Mouse (Mus musculus) hindbrain, embryonic 16.5 days (tissue): ENCODE data around the gene Me3. TPM values are rescaled to one million over a fixed set of nuclear protein-coding genes. Genes with fewer than 3 reads are reported as not detected.

Source experiments
- ATAC-seq: fragments of 200-750 bp; cut with Nextera tagmentation; 2 replicates; pipeline ENCODE4 v1.8.0; 2017; ENCODE audit warnings: moderate TSS enrichment, moderate library complexity
- H3K27ac ChIP-seq: fragments of 300-500 bp; sonication (generic); 2 replicates; pipeline ENCODE4 v1.5.1; 2014; ENCODE audit warnings: low read depth, mild to moderate bottlenecking, control low read depth, low read length, moderate library complexity
- H3K27me3 ChIP-seq: fragments of 300-500 bp; sonication (generic); replicated peaks from 2 replicates; pipeline ENCODE4 v1.6.1; 2014; ENCODE audit warnings: low read length; ENCODE audit not compliant: control insufficient read depth, insufficient read depth
- H3K36me3 ChIP-seq: fragments of 300-500 bp; sonication (generic); 2 replicates; pipeline ENCODE4 v1.6.1; 2014; ENCODE audit warnings: mild to moderate bottlenecking, low read length, moderate library complexity, mixed read lengths; ENCODE audit not compliant: control insufficient read depth, insufficient read depth
- H3K4me1 ChIP-seq: fragments of 300-500 bp; sonication (generic); 2 replicates; pipeline ENCODE4 v1.6.1; 2014; ENCODE audit warnings: low read depth, low read length; ENCODE audit not compliant: control insufficient read depth, insufficient read depth
- H3K4me2 ChIP-seq: fragments of 300-500 bp; sonication (generic); 2 replicates; pipeline ENCODE4 v1.6.1; 2014; ENCODE audit warnings: mild to moderate bottlenecking, low read length, control low read depth, moderate library complexity
- H3K4me3 ChIP-seq: fragments of 300-500 bp; sonication (generic); 2 replicates; pipeline ENCODE4 v1.5.1; 2014; ENCODE audit warnings: mild to moderate bottlenecking, low read length, control low read depth, moderate library complexity
- H3K9ac ChIP-seq: fragments of 300-500 bp; sonication (generic); 2 replicates; pipeline ENCODE4 v1.6.1; 2014; ENCODE audit warnings: low read depth, mild to moderate bottlenecking, control low read depth, low read length, moderate library complexity
- H3K9me3 ChIP-seq: fragments of 300-500 bp; sonication (generic); 2 replicates; pipeline ENCODE4 v1.6.1; 2014; ENCODE audit warnings: mild to moderate bottlenecking, low read length, moderate library complexity; ENCODE audit not compliant: control insufficient read depth
- WGBS: fragments of 180-500 bp; shearing (Covaris S2); extraction: QIAGEN DNeasy Blood & Tissue Kit; methylation state at CpG from one replicate; pipeline ENCODE4 v1.1.7; 2014; 5-methylcytosine and 5-hydroxymethylcytosine counted together
- polyA plus RNA-seq: library from polyadenylated mRNA; unstranded; fragments of >200 nt; fragmentation: Nextera tagmentation; extraction: Ambion mirVana; gene quantifications from 2 replicates; pipeline ENCODE4 v1.2.1, GENCODE M21; 2015

Gene Me3
- polyA plus RNA-seq, 1 experiment from 2014 or later = 23.1 TPM

DNA sequence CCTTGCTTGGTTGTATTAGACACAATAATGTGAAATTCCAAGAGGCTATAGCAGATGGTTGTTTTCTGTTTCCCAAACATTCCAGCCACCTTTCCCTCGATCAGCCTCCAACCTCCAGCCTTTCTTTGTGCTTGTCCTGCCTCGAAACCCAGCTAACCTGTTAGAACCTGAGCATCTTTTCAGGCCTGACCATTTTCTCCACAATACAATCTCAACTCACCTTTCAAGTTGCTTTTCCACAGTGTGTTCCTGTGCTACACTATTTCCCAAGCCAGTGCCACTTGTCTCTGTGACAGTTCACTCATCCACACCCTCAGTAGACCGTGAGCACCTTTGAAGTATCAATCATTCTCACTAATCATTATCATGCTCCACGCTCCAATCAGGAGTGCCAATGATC is 171.8 kb downstream of the Me3 start:
- no peak overlapping the region for H3K4me3 ChIP-seq
- no peak overlapping the region for H3K9ac ChIP-seq
- no peak overlapping the region for H3K4me2 ChIP-seq
- H3K36me3 ChIP-seq = no peaks in the 10 kb centered on the region
- no peak for ATAC-seq
- no peaks in the 10 kb centered on the region for H3K4me1 ChIP-seq
- no peaks in the 10 kb centered on the region for H3K27me3 ChIP-seq
- H3K9me3 ChIP-seq = no peaks in the 10 kb centered on the region
- no peak overlapping the region for H3K27ac ChIP-seq
- 86% methylated on average over 4 of the region's 4 CpGs for WGBS

DNA sequence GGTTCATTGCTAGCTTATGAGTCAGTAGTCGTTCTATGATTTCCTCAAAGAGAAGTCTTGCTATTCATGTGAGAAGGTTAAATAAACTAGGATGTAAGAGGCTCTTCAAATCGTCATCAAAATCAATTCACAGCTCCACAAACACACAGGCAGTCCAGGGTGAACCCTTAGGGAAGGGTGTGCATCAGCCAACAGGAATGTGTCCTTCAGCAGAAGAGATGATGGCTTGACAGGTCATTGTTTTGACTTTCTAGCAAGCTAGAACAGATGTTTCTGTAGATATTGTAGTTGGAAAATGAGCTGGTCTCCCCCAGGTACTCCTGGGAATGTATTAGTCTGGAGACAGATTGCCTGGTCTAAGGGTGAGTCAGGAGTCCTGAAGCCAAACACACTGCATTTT is 177.2 kb downstream of the Me3 start:
- H3K27me3 ChIP-seq = no peaks in the 10 kb centered on the region
- no peaks in the 10 kb centered on the region for H3K36me3 ChIP-seq
- no peak overlapping the region for H3K9ac ChIP-seq
- H3K4me3 ChIP-seq = no peak overlapping the region
- H3K27ac ChIP-seq = no peak overlapping the region
- H3K4me1 ChIP-seq = no peaks in the 10 kb centered on the region
- H3K9me3 ChIP-seq = no peaks in the 10 kb centered on the region
- no peak overlapping the region for H3K4me2 ChIP-seq
- ATAC-seq = no peak
- 72% methylated on average over 2 of the region's 2 CpGs for WGBS

DNA sequence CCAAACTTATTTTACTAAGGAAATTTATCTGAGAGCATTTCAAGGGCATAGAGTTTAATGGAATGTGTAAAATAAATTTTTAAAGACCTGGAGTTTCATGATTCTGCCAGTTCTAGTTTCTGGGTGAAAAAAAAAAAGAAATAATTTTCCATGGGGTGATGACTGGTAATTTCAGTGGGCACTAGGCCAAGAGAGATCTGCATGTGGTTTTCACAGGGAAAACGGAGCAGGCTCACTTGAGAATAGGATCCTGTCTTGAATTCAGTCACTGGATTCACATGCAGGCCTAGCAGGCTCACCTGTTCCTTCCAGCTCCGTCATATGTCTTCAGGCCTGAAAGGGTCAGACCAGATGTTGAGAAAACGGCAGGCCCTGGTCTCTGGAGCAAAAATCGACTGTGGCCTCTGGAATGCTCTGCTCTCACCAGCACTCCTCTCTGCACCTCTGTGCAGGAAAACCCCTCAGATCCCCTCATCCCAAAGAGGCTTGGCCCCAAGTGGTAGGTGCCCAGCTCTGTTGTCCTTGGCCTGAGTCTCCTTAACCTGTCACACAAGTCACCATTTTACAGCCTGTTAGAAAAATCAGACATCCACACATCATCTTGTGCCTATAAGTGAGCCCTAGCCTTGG is 196.4 kb downstream of the Me3 start:
- no peak for ATAC-seq
- no peaks in the 10 kb centered on the region for H3K36me3 ChIP-seq

DNA sequence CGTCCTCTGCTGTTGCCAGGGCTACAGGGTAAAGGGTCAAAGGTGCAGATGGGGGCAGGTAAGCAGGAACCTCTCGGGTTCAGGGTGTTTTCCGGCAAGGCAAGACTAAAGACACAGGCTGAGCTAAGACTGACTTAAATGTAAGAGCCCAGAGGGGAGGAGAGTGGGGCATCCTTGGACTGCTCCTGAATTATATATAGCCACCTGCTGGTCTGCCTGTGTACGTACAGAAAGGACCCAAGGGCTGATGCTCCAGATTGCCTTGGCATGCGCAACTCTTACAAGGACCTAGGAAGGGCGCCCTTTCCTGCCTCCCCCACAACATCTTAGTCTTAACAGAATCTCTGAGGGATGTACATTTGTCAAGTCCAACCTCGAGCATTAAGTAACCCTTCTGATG is 197.0 kb downstream of the Me3 start:
- 61% methylated on average over 7 of the region's 7 CpGs for WGBS
- Histone ChIP-seq H3K27me3 (no peaks in the 10 kb centered on the region), H3K27ac (no peak overlapping the region), H3K36me3 (no peaks in the 10 kb centered on the region), H3K9me3 (no peaks in the 10 kb centered on the region), H3K4me3 (no peak overlapping the region), H3K9ac (no peak overlapping the region), H3K4me1 (no peaks in the 10 kb centered on the region), H3K4me2 (no peak overlapping the region)
- 0 out of 2 replicates have a peak, but pooled peaks have one; percentile 54 for ATAC-seq

More for the DNA sequence above, 196.4 kb downstream of the Me3 start:
- Histone ChIP-seq H3K4me3 (no peak overlapping the region), H3K4me2 (no peak overlapping the region), H3K4me1 (no peaks in the 10 kb centered on the region), H3K27ac (no peak overlapping the region), H3K9me3 (no peaks in the 10 kb centered on the region), H3K27me3 (no peaks in the 10 kb centered on the region), H3K9ac (no peak overlapping the region)
- WGBS = 71% methylated on average over 4 of the region's 4 CpGs

DNA sequence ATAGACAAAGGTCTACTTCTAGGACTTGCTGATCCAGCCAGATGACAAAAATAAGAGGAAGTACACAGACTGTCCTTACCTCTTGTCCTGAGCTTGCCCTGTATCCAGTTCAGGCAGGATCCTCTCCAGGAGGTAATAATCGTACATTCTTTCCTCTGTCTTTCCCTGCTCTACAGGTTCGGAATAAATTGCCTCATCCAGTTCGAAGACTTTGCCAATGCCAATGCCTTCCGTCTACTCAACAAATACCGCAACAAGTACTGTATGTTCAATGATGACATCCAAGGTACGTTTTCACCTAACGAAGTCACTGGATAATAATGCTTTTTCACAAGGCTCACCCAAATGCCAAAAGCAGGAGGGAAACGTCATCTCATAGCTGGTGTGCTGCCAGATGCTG is 201.3 kb downstream of the Me3 start:
- WGBS = 91% methylated on average over 8 of the region's 8 CpGs
- no peaks in the 10 kb centered on the region for H3K27me3 ChIP-seq

DNA sequence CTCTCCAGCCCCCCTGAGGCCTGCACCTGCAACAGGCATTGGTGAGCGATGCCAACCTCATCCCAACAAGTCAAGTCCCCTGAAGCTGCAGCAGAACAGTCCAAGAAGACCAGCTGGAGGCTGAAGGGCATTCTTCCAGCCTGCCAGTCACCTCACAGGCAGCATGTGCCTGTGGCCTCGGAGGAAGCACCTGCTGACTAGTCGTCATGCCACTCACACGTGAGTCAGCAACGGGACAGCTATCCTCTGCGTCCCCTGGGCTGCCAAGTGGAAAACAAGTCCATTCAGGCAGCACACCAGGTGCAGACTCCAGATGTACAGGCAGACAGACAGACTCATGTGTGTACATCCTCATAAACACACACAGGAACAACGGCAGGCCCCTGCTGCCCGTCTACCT is 203.4 kb downstream of the Me3 start:
- Histone ChIP-seq H3K27me3 (no peaks in the 10 kb centered on the region), H3K36me3 (no peaks in the 10 kb centered on the region), H3K9ac (no peak overlapping the region), H3K4me2 (no peak overlapping the region), H3K9me3 (no peaks in the 10 kb centered on the region), H3K4me1 (no peaks in the 10 kb centered on the region), H3K4me3 (no peak overlapping the region), H3K27ac (no peak overlapping the region)
- ATAC-seq = peak; percentile 52; the same call in 1 of the 2 replicates
- 54% methylated on average over 8 of the region's 8 CpGs for WGBS

More for the DNA sequence above, 201.3 kb downstream of the Me3 start:
- no peaks in the 10 kb centered on the region for H3K36me3 ChIP-seq
- ATAC-seq = no peak
- H3K4me3 ChIP-seq = no peak overlapping the region
- no peaks in the 10 kb centered on the region for H3K9me3 ChIP-seq
- H3K4me2 ChIP-seq = no peak overlapping the region
- no peaks in the 10 kb centered on the region for H3K4me1 ChIP-seq
- H3K9ac ChIP-seq = no peak overlapping the region
- no peak overlapping the region for H3K27ac ChIP-seq

DNA sequence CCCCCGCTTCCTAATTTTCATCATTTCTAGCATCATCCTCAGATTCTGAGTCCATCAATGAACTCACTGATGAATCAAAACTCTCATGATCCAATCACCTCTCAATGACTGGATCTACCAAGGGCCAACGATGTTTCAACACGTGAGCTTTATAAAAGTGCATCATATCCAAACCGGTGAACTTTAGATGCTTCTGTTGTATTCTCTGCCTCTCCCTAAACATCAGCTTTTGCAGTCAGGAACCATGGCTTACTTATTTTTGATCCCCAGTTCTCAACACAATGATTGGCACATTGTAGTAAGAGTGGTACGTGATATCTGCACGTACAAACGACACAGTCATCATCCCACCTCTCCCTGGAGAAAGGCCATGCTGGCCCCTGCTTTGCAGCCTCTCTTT is 204.5 kb downstream of the Me3 start:
- Histone ChIP-seq H3K36me3 (no peaks in the 10 kb centered on the region), H3K27me3 (no peaks in the 10 kb centered on the region), H3K4me3 (no peak overlapping the region), H3K9me3 (no peaks in the 10 kb centered on the region), H3K4me2 (no peak overlapping the region), H3K4me1 (no peaks in the 10 kb centered on the region), H3K9ac (no peak overlapping the region), H3K27ac (no peak overlapping the region)
- WGBS = 94% methylated on average over 7 of the region's 7 CpGs
- no peak for ATAC-seq

DNA sequence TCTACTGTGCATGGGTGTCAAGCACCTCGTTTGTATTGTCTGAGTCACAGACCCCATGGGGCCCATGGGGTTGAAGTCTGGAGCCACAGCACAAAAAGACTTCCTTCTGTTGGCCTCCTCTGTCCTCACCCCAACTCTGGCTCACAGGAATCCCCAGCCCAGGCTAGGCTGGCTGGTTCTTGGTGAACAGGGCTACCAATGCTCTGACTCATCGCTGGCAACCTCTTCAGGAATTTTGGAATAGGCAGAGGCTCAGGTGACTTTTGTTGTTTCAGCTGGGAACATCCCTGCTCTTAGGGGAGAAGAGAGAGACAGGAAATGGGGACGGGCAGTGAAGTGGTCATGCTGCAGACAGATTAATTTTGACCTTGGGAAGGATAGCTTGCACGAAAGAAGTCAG is 205.6 kb downstream of the Me3 start:
- ATAC-seq = no peak
- no peaks in the 10 kb centered on the region for H3K36me3 ChIP-seq
- H3K9ac ChIP-seq = no peak overlapping the region
- H3K27me3 ChIP-seq = no peaks in the 10 kb centered on the region
- H3K27ac ChIP-seq = no peak overlapping the region
- 67% methylated on average over 4 of the region's 4 CpGs for WGBS
- no peak overlapping the region for H3K4me2 ChIP-seq
- H3K9me3 ChIP-seq = no peaks in the 10 kb centered on the region
- no peaks in the 10 kb centered on the region for H3K4me1 ChIP-seq
- H3K4me3 ChIP-seq = no peak overlapping the region

DNA sequence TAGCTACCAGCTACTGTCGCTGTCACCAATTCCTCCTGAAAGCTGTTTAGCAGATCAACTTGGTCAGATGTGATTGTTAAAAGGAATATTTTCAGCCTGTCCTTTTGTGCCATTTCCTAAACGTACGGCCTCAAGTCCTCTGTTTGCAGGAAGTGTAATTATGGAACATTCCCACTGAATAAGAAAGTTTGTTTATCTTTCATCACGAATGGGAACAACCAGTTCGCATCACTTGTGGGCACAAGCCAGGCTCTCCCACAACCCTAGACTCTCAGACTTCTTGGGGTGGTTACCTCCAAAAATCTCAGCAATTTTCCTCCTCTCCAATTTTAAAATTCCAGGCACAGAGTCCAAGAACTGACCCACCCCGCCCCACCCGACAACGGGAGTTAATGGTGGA is 207.5 kb downstream of the Me3 start:
- H3K27me3 ChIP-seq = no peaks in the 10 kb centered on the region
- no peak overlapping the region for H3K4me3 ChIP-seq
- WGBS = 89% methylated on average over 8 of the region's 8 CpGs
- no peaks in the 10 kb centered on the region for H3K36me3 ChIP-seq
- no peak overlapping the region for H3K9ac ChIP-seq
- H3K4me1 ChIP-seq = no peaks in the 10 kb centered on the region
- H3K4me2 ChIP-seq = no peak overlapping the region
- H3K9me3 ChIP-seq = no peaks in the 10 kb centered on the region
- ATAC-seq = no peak
- H3K27ac ChIP-seq = no peak overlapping the region
